Mouse (Mus musculus) bone marrow macrophage, adult 2 months (primary cell): ENCODE measurements around the gene AI182371. TPM values are rescaled to one million over a fixed set of nuclear protein-coding genes. Genes with fewer than 3 reads are reported as not detected.

Experiments used
- H3K27ac ChIP-seq: 2 replicates; pipeline ENCODE4 v1.5.1; 2012; ENCODE audit warnings: low read depth, low read length; ENCODE audit not compliant: insufficient read depth
- H3K4me1 ChIP-seq: 2 replicates; pipeline ENCODE4 v1.6.1; 2012; ENCODE audit warnings: low read length; ENCODE audit not compliant: control insufficient read depth, insufficient read depth
- H3K4me3 ChIP-seq: 2 replicates; pipeline ENCODE4 v1.5.1; 2012; ENCODE audit warnings: mild to moderate bottlenecking, low read length, moderate library complexity; ENCODE audit not compliant: insufficient read depth
- CTCF ChIP-seq: IDR thresholded peaks from 2 replicates; pipeline ENCODE4 v1.5.1; 2012; ENCODE audit warnings: low read depth, mild to moderate bottlenecking, low read length, moderate library complexity
- POLR2A ChIP-seq: IDR thresholded peaks from 2 replicates; pipeline ENCODE4 v1.6.1; 2012; ENCODE audit warnings: mild to moderate bottlenecking, low read depth, low read length, borderline replicate concordance
- polyA plus RNA-seq: library from polyadenylated mRNA; stranded (reverse); fragments of >200 nt; gene quantifications from 2 replicates; pipeline ENCODE4 v1.2.4, GENCODE M21; 2012; ENCODE audit not compliant: missing spikeins, insufficient read depth, insufficient read length

The AI182371 gene
- polyA plus RNA-seq, 1 experiment: 1.2 TPM

DNA sequence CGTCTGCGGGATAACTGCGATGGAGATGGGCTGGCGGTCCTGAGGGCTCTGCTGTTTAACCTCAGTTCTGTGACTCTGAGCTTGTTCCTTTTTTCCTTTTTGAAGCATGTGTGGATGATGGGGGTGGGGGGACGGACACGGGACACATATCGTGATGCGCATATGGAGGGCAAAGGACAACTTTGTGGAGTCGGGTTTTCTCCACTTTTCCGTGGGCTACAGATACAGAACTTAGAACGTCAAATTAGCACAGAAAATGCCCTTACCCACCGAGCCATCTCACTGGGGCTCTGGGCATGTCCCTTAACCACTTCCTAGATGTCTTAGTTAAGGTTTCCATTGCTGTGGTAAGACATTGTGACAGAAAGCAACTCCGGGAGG is 8.6 kb upstream of the AI182371 start:
- H3K27ac ChIP-seq: peak overlapping the region; percentile 78
- peak overlapping the region; percentile 93 for H3K4me3 ChIP-seq
- TF ChIP-seq POLR2A (no peak), CTCF (no peak)
- peaks cover 9% of the 10 kb centered on the region for H3K4me1 ChIP-seq

DNA sequence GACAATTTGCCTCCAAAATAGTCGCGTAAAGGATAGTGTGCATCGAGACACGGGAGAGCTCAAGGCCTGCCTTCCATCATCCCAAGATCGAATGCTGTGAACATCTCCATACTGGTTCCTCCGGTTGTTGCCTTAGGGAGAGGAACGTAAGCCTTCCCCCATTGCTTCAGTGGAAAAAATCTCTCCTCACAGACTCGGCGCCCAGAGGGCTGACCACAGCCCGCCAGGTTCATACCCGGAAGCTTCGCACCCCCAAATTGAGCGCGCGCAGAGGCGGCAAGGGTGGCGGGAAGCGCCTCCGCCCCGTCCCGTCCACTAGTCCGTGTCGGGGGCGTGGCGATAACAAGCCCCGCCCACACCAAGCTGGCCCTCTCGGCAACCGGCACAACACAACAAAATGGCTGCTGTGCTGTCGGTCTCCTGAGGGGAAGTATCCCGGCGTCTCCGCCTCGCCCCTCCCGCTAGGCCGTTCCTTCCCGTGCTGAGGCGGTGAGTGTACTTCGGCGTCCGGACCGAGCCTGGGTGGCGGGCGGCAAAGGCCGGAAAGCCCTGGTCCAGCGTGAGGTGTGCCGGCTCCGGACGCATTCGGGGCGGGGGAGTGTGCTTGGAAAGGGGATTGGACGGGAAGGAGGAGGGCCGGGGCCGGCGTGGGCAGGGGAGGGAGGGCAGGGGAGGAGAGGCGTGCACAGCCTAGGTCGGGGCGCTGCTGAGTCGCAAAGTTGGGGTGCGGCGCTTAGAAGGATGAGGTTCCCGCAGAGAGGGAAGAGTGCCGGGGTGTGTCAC is 8.0 kb upstream of the AI182371 start, which contains the start of gene Cntrl:
TSS of gene Cntrl (plus strand) at position 352 of the 783 bp plus-strand sequence.
- Histone ChIP-seq H3K4me3 (peak within 1 kb of the TSS; percentile 93), H3K27ac (peak within 1 kb of the TSS; percentile 78), H3K4me1 (peaks cover 9% of the 10 kb centered on the region)
- 0 out of 2 replicates have a peak, but pooled peaks have one; percentile 39 for TF ChIP-seq POLR2A
- no peak for TF ChIP-seq CTCF

DNA sequence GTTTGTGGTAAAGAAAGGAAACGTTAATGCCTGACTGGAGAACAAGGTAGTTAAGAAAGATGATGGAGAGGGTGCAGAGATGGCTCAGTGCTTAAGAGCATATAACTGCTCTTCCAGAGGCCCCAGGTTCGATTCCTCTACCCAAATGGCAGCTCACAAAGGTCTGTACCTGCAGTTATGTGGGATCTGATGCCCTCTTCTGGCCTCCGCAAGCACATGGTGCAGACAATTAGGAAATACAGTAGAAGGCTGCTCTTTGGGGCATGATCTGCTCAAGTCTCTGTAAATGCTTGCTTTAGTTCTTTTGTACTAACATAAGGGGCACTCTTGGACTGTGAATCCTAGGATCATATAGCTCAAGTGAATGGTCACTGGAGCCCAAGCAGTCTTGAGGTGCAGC is 7.4 kb upstream of the AI182371 start:
- peak; percentile 42; the same call in 1 of the 2 replicates for TF ChIP-seq CTCF
- TF ChIP-seq POLR2A: no peak
- H3K27ac ChIP-seq: peak overlapping the region; percentile 62

DNA sequence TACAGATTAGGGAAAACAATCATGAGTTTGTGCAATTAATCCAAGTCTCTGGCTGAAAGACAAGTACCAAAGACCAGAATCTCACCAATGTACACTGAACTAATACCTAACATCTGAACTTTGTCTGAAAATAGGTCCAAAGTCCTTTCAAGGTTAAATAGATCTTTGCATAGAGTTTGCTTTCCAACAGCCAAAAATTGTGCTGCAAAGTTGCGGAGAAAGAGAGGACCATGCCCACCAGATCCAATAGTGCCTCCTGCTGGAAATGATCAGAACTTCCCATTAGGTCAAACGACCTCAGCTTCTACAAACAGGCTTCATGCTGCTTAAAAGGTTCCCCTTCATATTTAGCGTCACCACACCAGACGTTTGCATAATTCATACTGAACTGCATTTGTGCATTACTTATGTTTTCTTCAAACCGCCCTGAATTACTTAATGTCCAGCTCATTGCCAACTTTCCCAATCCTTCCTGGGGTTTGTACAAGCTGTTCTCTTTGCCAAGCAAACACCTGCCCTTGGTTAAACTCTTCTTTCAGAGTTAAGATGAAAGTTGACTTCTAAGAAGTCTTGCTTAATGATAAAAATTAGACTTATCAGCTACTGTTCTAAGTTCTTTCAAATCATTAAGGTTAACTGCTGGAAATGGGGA is 6.8 kb upstream of the AI182371 start:
- Histone ChIP-seq H3K4me1 (peaks cover 9% of the 10 kb centered on the region), H3K27ac (no peak overlapping the region), H3K4me3 (no peak overlapping the region)
- TF ChIP-seq POLR2A (no peak), CTCF (no peak)

More for the DNA sequence above, 7.4 kb upstream of the AI182371 start:
- Histone ChIP-seq H3K4me3 (peak overlapping the region; percentile 93), H3K4me1 (peaks cover 9% of the 10 kb centered on the region)

DNA sequence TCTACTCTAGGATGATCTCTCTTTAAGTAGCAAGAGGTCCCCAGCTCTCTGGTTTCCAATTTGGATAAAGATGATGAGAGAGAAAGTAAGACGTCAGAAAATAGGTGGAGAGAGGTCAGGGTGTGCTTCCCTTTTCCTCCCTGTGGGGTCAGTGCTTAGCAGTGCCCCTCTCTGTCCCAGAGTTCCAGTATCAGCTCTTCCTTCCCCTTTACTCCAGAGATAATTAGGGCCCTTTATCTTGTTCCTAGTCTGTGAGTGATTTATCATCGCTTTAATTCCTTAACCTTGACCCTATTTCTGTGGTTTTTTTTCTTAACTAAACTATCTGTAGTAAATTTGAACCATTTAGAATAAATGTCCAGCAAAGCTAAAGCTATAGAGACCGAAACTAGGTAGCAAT is 3.5 kb upstream of the AI182371 start:
- TF ChIP-seq POLR2A: no peak
- no peak for TF ChIP-seq CTCF
- no peaks in the 10 kb centered on the region for H3K4me1 ChIP-seq
- H3K27ac ChIP-seq: no peak overlapping the region
- H3K4me3 ChIP-seq: no peak overlapping the region

DNA sequence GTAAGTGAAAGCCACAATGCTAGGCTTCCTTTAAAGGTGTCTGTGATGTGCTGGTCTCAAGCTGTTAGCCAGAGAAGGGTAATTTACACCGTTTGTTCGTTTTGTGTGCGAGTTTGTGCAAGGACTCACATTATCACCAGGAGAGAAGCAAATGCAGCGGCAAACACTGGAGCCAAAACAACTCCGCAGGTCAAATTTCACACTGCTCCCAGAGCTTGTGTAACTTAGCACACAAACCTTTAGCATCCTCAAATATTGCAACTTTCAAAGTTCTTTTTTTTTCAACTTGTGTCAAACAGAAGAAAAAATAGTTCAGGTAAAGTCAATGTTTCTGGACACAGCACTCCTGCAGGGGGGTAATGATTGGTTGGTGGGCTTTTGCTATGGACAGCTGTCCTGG is 2.2 kb upstream of the AI182371 start:
- Histone ChIP-seq H3K4me3 (no peak overlapping the region), H3K27ac (no peak overlapping the region), H3K4me1 (no peaks in the 10 kb centered on the region)
- no peak for TF ChIP-seq CTCF
- no peak for TF ChIP-seq POLR2A

DNA sequence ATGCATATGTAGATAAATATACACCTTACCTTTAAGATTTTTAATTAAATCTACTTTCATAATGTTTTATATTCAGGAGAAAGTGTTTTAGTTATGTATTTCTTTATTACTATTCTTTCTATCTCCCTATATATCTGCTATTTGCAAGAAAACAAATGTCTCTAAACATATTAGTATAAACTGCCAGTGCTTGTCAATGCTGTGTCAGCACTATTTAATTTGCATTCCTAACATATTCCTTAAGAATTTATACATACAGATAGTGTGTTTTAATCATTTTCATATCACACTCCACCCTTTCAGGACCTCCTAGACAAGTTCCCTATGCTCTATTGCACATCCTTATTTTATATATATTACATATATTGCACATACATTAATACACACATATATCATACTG is 1.4 kb upstream of the AI182371 start:
- no peak overlapping the region for H3K27ac ChIP-seq
- H3K4me3 ChIP-seq: no peak overlapping the region
- TF ChIP-seq POLR2A (no peak), CTCF (no peak)
- H3K4me1 ChIP-seq: no peaks in the 10 kb centered on the region

DNA sequence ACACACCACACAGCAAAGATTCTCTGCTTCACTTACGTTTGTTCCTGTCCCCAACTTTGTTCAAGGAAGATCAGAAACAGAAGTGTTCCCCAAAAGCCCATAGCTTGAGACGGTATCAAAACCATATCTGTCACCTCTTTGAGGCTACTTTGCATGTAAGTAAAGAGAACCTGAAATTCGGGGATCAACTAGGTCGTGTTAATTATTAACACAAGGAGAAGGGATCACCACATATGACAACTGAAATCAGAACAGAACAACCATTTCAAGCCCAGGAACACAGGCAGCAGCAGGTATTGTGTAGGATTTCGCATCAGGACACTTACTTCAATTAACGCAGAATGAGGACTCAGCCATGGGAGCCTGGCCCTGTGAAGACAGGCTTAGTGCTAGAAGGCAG is 814 bp downstream of the AI182371 start:
- TF ChIP-seq CTCF (no peak), POLR2A (no peak)
- no peak overlapping the region for H3K4me3 ChIP-seq
- H3K27ac ChIP-seq: no peak overlapping the region
- no peaks in the 10 kb centered on the region for H3K4me1 ChIP-seq

DNA sequence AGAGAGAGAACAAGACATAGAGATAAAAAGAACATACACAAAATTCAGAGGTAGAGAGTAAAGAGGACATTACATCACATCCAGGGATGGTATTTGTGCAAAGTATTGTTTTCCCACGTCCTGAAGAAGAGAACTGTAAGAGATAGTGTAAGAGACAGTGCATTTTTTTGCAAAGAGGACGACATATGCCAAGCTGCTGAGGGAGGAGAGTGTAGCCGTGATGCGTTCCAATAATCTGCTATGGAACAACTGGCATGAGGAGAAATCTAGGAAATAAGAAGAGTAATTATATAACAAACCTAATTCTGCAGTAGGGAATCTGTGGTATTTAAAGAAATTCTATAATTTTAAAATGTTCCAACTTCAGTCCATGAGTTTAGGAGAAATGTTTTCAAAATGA is 13.9 kb downstream of the AI182371 start:
- Histone ChIP-seq H3K4me3 (no peak overlapping the region), H3K27ac (no peak overlapping the region)
- TF ChIP-seq POLR2A (no peak), CTCF (no peak)

DNA sequence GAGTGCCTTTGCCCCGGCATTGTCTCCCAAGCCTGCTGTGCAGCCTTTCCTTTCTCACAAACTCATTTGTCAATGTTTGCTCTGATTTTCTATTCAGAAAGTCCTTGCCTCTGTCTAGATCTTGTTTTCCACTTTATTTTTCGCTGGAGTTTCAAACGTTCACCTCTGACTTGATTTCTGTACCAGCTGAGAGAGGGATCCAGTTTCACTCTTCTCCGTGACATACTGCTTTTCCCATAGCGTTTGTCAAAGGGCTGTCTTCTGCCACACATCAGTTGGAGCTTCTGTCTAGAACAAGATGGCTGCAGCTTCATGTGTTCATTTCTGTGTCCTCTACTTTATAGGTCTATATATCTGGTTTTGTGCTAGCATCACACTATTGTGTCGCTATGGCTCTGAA is 22.2 kb downstream of the AI182371 start:
- TF ChIP-seq POLR2A: no peak
- TF ChIP-seq CTCF: no peak
- no peaks in the 10 kb centered on the region for H3K4me1 ChIP-seq
- no peak overlapping the region for H3K4me3 ChIP-seq
- no peak overlapping the region for H3K27ac ChIP-seq

More for the DNA sequence above, 13.9 kb downstream of the AI182371 start:
- H3K4me1 ChIP-seq: no peaks in the 10 kb centered on the region
